In genomic region chr13:106856556-106856955, GRCm38 (mm10) we compare ENCODE assay signal across 25 mouse cellular contexts.
"Had no signal": no experiment of that assay in that cellular context is flagged by ENCODE, and none has a peak within 500 bp of the region (broad histone marks: within the 10 kb centered on the region; RNA-seq: fewer than 3 reads in every experiment).

No protein-coding gene starts in this region.

- ATAC-seq: forebrain, embryonic 13.5 days; forebrain, embryonic 14.5 days; forebrain, embryonic 15.5 days; forebrain, embryonic 16.5 days; forebrain, postnatal 0 days had no signal

- H3K27me3 ChIP-seq: embryonic facial prominence, embryonic 12.5 days; embryonic facial prominence, embryonic 13.5 days; embryonic facial prominence, embryonic 15.5 days; forebrain, embryonic 12.5 days; forebrain, embryonic 13.5 days; forebrain, embryonic 15.5 days had no signal

- H3K27ac ChIP-seq: embryonic facial prominence, embryonic 10.5 days; embryonic facial prominence, embryonic 12.5 days; embryonic facial prominence, embryonic 13.5 days; embryonic facial prominence, embryonic 15.5 days; forebrain, embryonic 10.5 days; forebrain, embryonic 12.5 days; forebrain, embryonic 13.5 days; forebrain, embryonic 15.5 days; gastrocnemius, adult 2 months; heart, adult 2 months had no signal

- H3K4me3 ChIP-seq: embryonic facial prominence, embryonic 10.5 days; embryonic facial prominence, embryonic 12.5 days; embryonic facial prominence, embryonic 13.5 days; embryonic facial prominence, embryonic 15.5 days; erythroblast, embryonic 14.5 days; forebrain, embryonic 10.5 days; forebrain, embryonic 12.5 days; forebrain, embryonic 13.5 days; forebrain, embryonic 15.5 days; gastrocnemius, adult 2 months; heart, adult 2 months had no signal

- H3K9ac ChIP-seq: embryonic facial prominence, embryonic 12.5 days; embryonic facial prominence, embryonic 13.5 days; embryonic facial prominence, embryonic 15.5 days; forebrain, embryonic 12.5 days; forebrain, embryonic 13.5 days; forebrain, embryonic 15.5 days; forebrain, postnatal 0 days had no signal

- H3K9me3 ChIP-seq: embryonic facial prominence, embryonic 10.5 days; embryonic facial prominence, embryonic 12.5 days; embryonic facial prominence, embryonic 13.5 days; embryonic facial prominence, embryonic 15.5 days; forebrain, embryonic 10.5 days; forebrain, embryonic 12.5 days; forebrain, embryonic 13.5 days; forebrain, embryonic 15.5 days had no signal

- H3K4me2 ChIP-seq: embryonic facial prominence, embryonic 12.5 days; embryonic facial prominence, embryonic 13.5 days; embryonic facial prominence, embryonic 15.5 days; forebrain, embryonic 12.5 days; forebrain, embryonic 13.5 days; forebrain, embryonic 15.5 days had no signal

- H3K4me1 ChIP-seq: embryonic facial prominence, embryonic 10.5 days; embryonic facial prominence, embryonic 12.5 days; embryonic facial prominence, embryonic 13.5 days; embryonic facial prominence, embryonic 15.5 days; forebrain, embryonic 10.5 days; forebrain, embryonic 12.5 days; forebrain, embryonic 13.5 days; forebrain, embryonic 15.5 days had no signal

- DNase-seq: cerebellum, adult 9-11 months; cerebellum, postnatal 14 days; cerebellum, postnatal 25 days; cerebellum, postnatal 36 days; embryo, embryonic 11 days; forebrain, postnatal 0 days; gastrocnemius, adult 2 months; gastrocnemius, postnatal 10 days; gastrocnemius, postnatal 14 days; gastrocnemius, postnatal 25 days; gastrocnemius, postnatal 36 days; heart, adult 11 months; heart, adult 18-20 months; heart, adult 2 months had no signal
